Mouse (Mus musculus) stomach, embryonic 14.5 days (tissue): ENCODE data around the gene Lrrc10. TPM values are rescaled to one million over a fixed set of nuclear protein-coding genes. Genes with fewer than 3 reads are reported as not detected.
"Not testable (repeated sequence)": the region's sequence is repeated elsewhere in the genome, so short reads cannot be mapped to it uniquely, and the experiment has no call there.

Experiments
- ATAC-seq: fragments of 200-750 bp; cut with Nextera tagmentation; 2 replicates; pipeline ENCODE4 v1.8.0; 2017; ENCODE audit warnings: low read depth, moderate TSS enrichment; ENCODE audit not compliant: insufficient number of reproducible peaks, insufficient read depth, low FRiP score
- H3K27ac ChIP-seq: fragments of 300-500 bp; sonication (generic); 2 replicates; pipeline ENCODE4 v1.5.1; 2014; ENCODE audit warnings: mild to moderate bottlenecking, low read length, moderate library complexity, mixed read lengths
- H3K27me3 ChIP-seq: fragments of 300-500 bp; sonication (generic); 2 replicates; pipeline ENCODE4 v1.6.1; 2014; ENCODE audit warnings: low read length, control low read depth, mixed read lengths; ENCODE audit not compliant: control insufficient read depth, insufficient read depth
- H3K36me3 ChIP-seq: fragments of 300-500 bp; sonication (generic); 2 replicates; pipeline ENCODE4 v1.6.1; 2014; ENCODE audit warnings: mild to moderate bottlenecking, control low read depth, low read length, moderate library complexity, mixed read lengths; ENCODE audit not compliant: control insufficient read depth, insufficient read depth
- H3K4me1 ChIP-seq: fragments of 300-500 bp; sonication (generic); 2 replicates; pipeline ENCODE4 v1.6.1; 2014; ENCODE audit warnings: low read length, control low read depth, mixed read lengths; ENCODE audit not compliant: control insufficient read depth, insufficient read depth
- H3K4me2 ChIP-seq: fragments of 300-500 bp; sonication (generic); replicated peaks from 2 replicates; pipeline ENCODE4 v1.6.1; 2014; ENCODE audit warnings: low read depth, low read length, control low read depth
- H3K4me3 ChIP-seq: fragments of 300-500 bp; sonication (generic); 2 replicates; pipeline ENCODE4 v1.5.1; 2014; ENCODE audit warnings: low read depth, low read length, control low read depth
- H3K9ac ChIP-seq: fragments of 300-500 bp; sonication (generic); replicated peaks from 2 replicates; pipeline ENCODE4 v1.6.1; 2014; ENCODE audit warnings: low read depth, mild to moderate bottlenecking, control low read depth, low read length, moderate library complexity, mixed read lengths
- H3K9me3 ChIP-seq: fragments of 300-500 bp; sonication (generic); 2 replicates; pipeline ENCODE4 v1.6.1; 2016; ENCODE audit warnings: low read depth, low read length, control low read depth; ENCODE audit not compliant: control insufficient read depth
- WGBS: fragments of 180-500 bp; shearing (Covaris S2); extraction: QIAGEN DNeasy Blood & Tissue Kit; methylation state at CpG from one replicate; pipeline ENCODE4 v1.1.7; 2014; 5-methylcytosine and 5-hydroxymethylcytosine counted together
- polyA plus RNA-seq: library from polyadenylated mRNA; unstranded; fragments of >200 nt; fragmentation: Nextera tagmentation; extraction: Ambion mirVana; gene quantifications from 2 replicates; pipeline ENCODE4 v1.2.1, GENCODE M21; 2014

Lrrc10 gene
- polyA plus RNA-seq, 1 experiment from 2014 or later, result not detected

GRCm38 (mm10) chr10:117011047-117011446 is 34.1 kb upstream of the Lrrc10 start:
- Histone ChIP-seq H3K9me3 (no peaks in the 10 kb centered on the region), H3K36me3 (no peaks in the 10 kb centered on the region), H3K4me1 (peaks cover 3% of the 10 kb centered on the region; the same call in 1 of the 2 replicates), H3K4me3 (no peak overlapping the region), H3K27ac (no peak overlapping the region), H3K4me2 (no peak overlapping the region), H3K9ac (no peak overlapping the region), H3K27me3 (no peaks in the 10 kb centered on the region)
- WGBS, result 75% methylated on average over 8 of the region's 8 CpGs
- ATAC-seq, result no peak

GRCm38 (mm10) chr10:117013689-117014390 is 31.3 kb upstream of the Lrrc10 start:
- peak overlapping the region; percentile 19; the same call in 1 of the 2 replicates for H3K4me2 ChIP-seq
- 6% methylated on average over 12 of the region's 12 CpGs for WGBS
- no peak overlapping the region for H3K9ac ChIP-seq
- no peaks in the 10 kb centered on the region for H3K36me3 ChIP-seq
- no peaks in the 10 kb centered on the region for H3K9me3 ChIP-seq
- no peak overlapping the region for H3K4me3 ChIP-seq
- no peak overlapping the region for H3K27ac ChIP-seq
- ATAC-seq, result peak; percentile 90
- H3K4me1 ChIP-seq, result peaks cover 3% of the 10 kb centered on the region; the same call in 1 of the 2 replicates
- H3K27me3 ChIP-seq, result no peaks in the 10 kb centered on the region

- peaks cover 3% of the 10 kb centered on the region; the same call in 1 of the 2 replicates for H3K4me1 ChIP-seq
- H3K9me3 ChIP-seq, result no peaks in the 10 kb centered on the region
- no peak overlapping the region for H3K9ac ChIP-seq
- no peak overlapping the region for H3K4me2 ChIP-seq
- H3K27ac ChIP-seq, result no peak overlapping the region
- no peaks in the 10 kb centered on the region for H3K36me3 ChIP-seq
- WGBS, result 77% methylated on average over 5 of the region's 5 CpGs
- peak; percentile 33; the same call in 1 of the 2 replicates for ATAC-seq
- no peak overlapping the region for H3K4me3 ChIP-seq
- no peaks in the 10 kb centered on the region for H3K27me3 ChIP-seq
Observed at GRCm38 (mm10) chr10:117014565-117014964, 30.6 kb upstream of the Lrrc10 start.

GRCm38 (mm10) chr10:117018281-117018840 is 26.8 kb upstream of the Lrrc10 start:
- H3K4me1 ChIP-seq, result peaks cover 3% of the 10 kb centered on the region; the same call in 1 of the 2 replicates
- no peaks in the 10 kb centered on the region for H3K36me3 ChIP-seq
- H3K9me3 ChIP-seq, result no peaks in the 10 kb centered on the region
- ATAC-seq, result no peak
- H3K4me3 ChIP-seq, result no peak overlapping the region
- H3K9ac ChIP-seq, result no peak overlapping the region
- 70% methylated on average over 7 of the region's 7 CpGs for WGBS
- H3K27ac ChIP-seq, result no peak overlapping the region
- H3K4me2 ChIP-seq, result no peak overlapping the region
- H3K27me3 ChIP-seq, result no peaks in the 10 kb centered on the region

- Histone ChIP-seq H3K4me1 (no peaks in the 10 kb centered on the region), H3K4me2 (no peak overlapping the region), H3K27ac (no peak overlapping the region), H3K9ac (no peak overlapping the region), H3K9me3 (no peaks in the 10 kb centered on the region), H3K36me3 (no peaks in the 10 kb centered on the region), H3K4me3 (no peak overlapping the region), H3K27me3 (0 out of 2 replicates have a peak, but pooled peaks cover 5% of the 10 kb centered on the region)
- no peak for ATAC-seq
- WGBS, result 21% methylated on average over 21 of the region's 21 CpGs
Observed at GRCm38 (mm10) chr10:117021020-117021754, 24.0 kb upstream of the Lrrc10 start.

GRCm38 (mm10) chr10:117023693-117024092 is 21.4 kb upstream of the Lrrc10 start:
- WGBS, result 32% methylated on average over 16 of the region's 16 CpGs

GRCm38 (mm10) chr10:117025776-117026175 is 19.4 kb upstream of the Lrrc10 start:
- not testable (repeated sequence) for H3K27ac ChIP-seq, H3K9ac ChIP-seq, H3K4me2 ChIP-seq, H3K4me1 ChIP-seq, H3K27me3 ChIP-seq, H3K9me3 ChIP-seq, ATAC-seq, H3K36me3 ChIP-seq, H3K4me3 ChIP-seq

More at GRCm38 (mm10) chr10:117023693-117024092, 21.4 kb upstream of the Lrrc10 start:
- Histone ChIP-seq H3K9ac (no peak overlapping the region), H3K27ac (no peak overlapping the region), H3K36me3 (no peaks in the 10 kb centered on the region), H3K4me2 (peak overlapping the region; percentile 19; the same call in 1 of the 2 replicates), H3K27me3 (0 out of 2 replicates have a peak, but pooled peaks cover 5% of the 10 kb centered on the region), H3K4me3 (peak overlapping the region; percentile 3; the same call in 1 of the 2 replicates), H3K4me1 (no peaks in the 10 kb centered on the region), H3K9me3 (no peaks in the 10 kb centered on the region)
- ATAC-seq, result no peak; the same call in 1 of the 2 replicates

GRCm38 (mm10) chr10:117026176-117026575 is 19.0 kb upstream of the Lrrc10 start:
- Histone ChIP-seq H3K4me1 (no peaks in the 10 kb centered on the region), H3K36me3 (no peaks in the 10 kb centered on the region), H3K4me3 (no peak overlapping the region), H3K9me3 (no peaks in the 10 kb centered on the region), H3K27me3 (0 out of 2 replicates have a peak, but pooled peaks cover 5% of the 10 kb centered on the region), H3K9ac (no peak overlapping the region), H3K27ac (no peak overlapping the region), H3K4me2 (no peak overlapping the region)
- no peak for ATAC-seq
- 82% methylated on average over 8 of the region's 8 CpGs for WGBS
